Mouse (Mus musculus): Measurements from ENCODE around the gene Psenen. TPM values are rescaled to one million over a fixed set of nuclear protein-coding genes. Genes with fewer than 3 reads are reported as not detected.
A peak's percentile ranks its signal among the peaks of the same experiment; 100 is the strongest.

Gene Psenen
- polyA plus RNA-seq, 1 experiment from 2014 or later, result 136 TPM

GRCm38 (mm10) chr7:30550603-30551002, 12.8 kb downstream of the Psenen start:
- ATAC-seq (ENCODE audit: low FRiP score), result no peak
- H3K4me3 ChIP-seq (replicated peaks), result no peak overlapping the region
- no peak overlapping the region for H3K27ac ChIP-seq (replicated peaks)
- H3K9ac ChIP-seq (replicated peaks), result no peak overlapping the region
- H3K36me3 ChIP-seq, result peaks cover 38% of the 10 kb centered on the region
- peaks cover 5% of the 10 kb centered on the region; the same call in 1 of the 2 replicates for H3K27me3 ChIP-seq (replicated peaks)
- H3K4me2 ChIP-seq, result no peak overlapping the region
- WGBS, result 93% methylated on average over 1 of the region's 1 CpGs
- H3K4me1 ChIP-seq, result peaks cover 20% of the 10 kb centered on the region
- H3K9me3 ChIP-seq (replicated peaks), result no peaks in the 10 kb centered on the region

GRCm38 (mm10) chr7:30549880-30550279, 13.5 kb downstream of the Psenen start:
- H3K4me3 ChIP-seq (replicated peaks), result no peak overlapping the region
- H3K27ac ChIP-seq (replicated peaks), result no peak overlapping the region
- H3K9ac ChIP-seq (replicated peaks), result no peak overlapping the region
- H3K4me2 ChIP-seq, result no peak overlapping the region
- H3K4me1 ChIP-seq, result peaks cover 20% of the 10 kb centered on the region
- peaks cover 5% of the 10 kb centered on the region; the same call in 1 of the 2 replicates for H3K27me3 ChIP-seq (replicated peaks)
- H3K36me3 ChIP-seq, result peaks cover 31% of the 10 kb centered on the region
- H3K9me3 ChIP-seq (replicated peaks), result no peaks in the 10 kb centered on the region
- no peak for ATAC-seq (ENCODE audit: low FRiP score)
- 76% methylated on average over 2 of the region's 2 CpGs for WGBS

GRCm38 (mm10) chr7:30544327-30544726, 19.1 kb downstream of the Psenen start:
- H3K36me3 ChIP-seq, result peaks cover 37% of the 10 kb centered on the region
- H3K9me3 ChIP-seq (replicated peaks), result no peaks in the 10 kb centered on the region
- no peak overlapping the region for H3K4me3 ChIP-seq (replicated peaks)
- no peak overlapping the region for H3K9ac ChIP-seq (replicated peaks)
- H3K4me2 ChIP-seq, result no peak overlapping the region
- WGBS, result 94% methylated on average over 2 of the region's 2 CpGs
- ATAC-seq (ENCODE audit: low FRiP score), result no peak
- H3K27ac ChIP-seq (replicated peaks), result no peak overlapping the region
- no peaks in the 10 kb centered on the region for H3K27me3 ChIP-seq (replicated peaks)
- H3K4me1 ChIP-seq, result no peaks in the 10 kb centered on the region

GRCm38 (mm10) chr7:30540572-30540971, 22.9 kb downstream of the Psenen start:
- H3K4me3 ChIP-seq (replicated peaks), result no peak overlapping the region
- WGBS, result 94% methylated on average over 7 of the region's 7 CpGs
- H3K27ac ChIP-seq (replicated peaks), result no peak overlapping the region
- no peaks in the 10 kb centered on the region for H3K27me3 ChIP-seq (replicated peaks)
- peaks cover 6% of the 10 kb centered on the region for H3K4me1 ChIP-seq
- no peak overlapping the region for H3K4me2 ChIP-seq
- no peak overlapping the region for H3K9ac ChIP-seq (replicated peaks)
- H3K36me3 ChIP-seq, result peaks cover 14% of the 10 kb centered on the region
- ATAC-seq (ENCODE audit: low FRiP score), result no peak
- H3K9me3 ChIP-seq (replicated peaks), result no peaks in the 10 kb centered on the region

- peak; percentile 94 for ATAC-seq (ENCODE audit: low FRiP score)
- under 1% methylated on average over 73 of the region's 84 CpGs for WGBS
- no peaks in the 10 kb centered on the region for H3K27me3 ChIP-seq (replicated peaks)
These were observed 28.5 kb downstream of the Psenen start, which contains the start of gene Arhgap33 for GRCm38 (mm10) chr7:30534633-30535577. Gene Arhgap33 (minus strand): TSS chr7:30535060.

GRCm38 (mm10) chr7:30533941-30534632, 29.3 kb downstream of the Psenen start:
- peak overlapping the region; percentile 72 for H3K4me3 ChIP-seq (replicated peaks)
- peak overlapping the region; percentile 86 for H3K4me2 ChIP-seq
- peak overlapping the region; percentile 89 for H3K9ac ChIP-seq (replicated peaks)
- no peaks in the 10 kb centered on the region for H3K27me3 ChIP-seq (replicated peaks)
- H3K36me3 ChIP-seq, result peaks cover 38% of the 10 kb centered on the region
- ATAC-seq (ENCODE audit: low FRiP score), result peak; percentile 57
- H3K4me1 ChIP-seq, result peaks cover 46% of the 10 kb centered on the region
- H3K27ac ChIP-seq (replicated peaks), result peak overlapping the region; percentile 95
- WGBS, result 2% methylated on average over 25 of the region's 26 CpGs
- no peaks in the 10 kb centered on the region for H3K9me3 ChIP-seq (replicated peaks)

More at GRCm38 (mm10) chr7:30534633-30535577, 28.5 kb downstream of the Psenen start, which contains the start of gene Arhgap33:
- Histone ChIP-seq H3K36me3 (peaks cover 31% of the 10 kb centered on the region), H3K27ac (replicated peaks) (peak within 1 kb of the TSS; percentile 95), H3K4me2 (peak within 1 kb of the TSS; percentile 86), H3K4me3 (replicated peaks) (peak within 1 kb of the TSS; percentile 72), H3K9me3 (replicated peaks) (no peaks in the 10 kb centered on the region), H3K4me1 (peaks cover 46% of the 10 kb centered on the region), H3K9ac (replicated peaks) (peak within 1 kb of the TSS; percentile 89)

- peaks cover 46% of the 10 kb centered on the region for H3K4me1 ChIP-seq
- H3K36me3 ChIP-seq, result peaks cover 49% of the 10 kb centered on the region
- H3K4me2 ChIP-seq, result peak overlapping the region; percentile 86
- peak overlapping the region; percentile 72 for H3K4me3 ChIP-seq (replicated peaks)
- H3K9ac ChIP-seq (replicated peaks), result peak overlapping the region; percentile 89
- no peaks in the 10 kb centered on the region for H3K9me3 ChIP-seq (replicated peaks)
- no peak for ATAC-seq (ENCODE audit: low FRiP score)
- H3K27me3 ChIP-seq (replicated peaks), result no peaks in the 10 kb centered on the region
- H3K27ac ChIP-seq (replicated peaks), result peak overlapping the region; percentile 95; the same call in 1 of the 2 replicates
- 6% methylated on average over 8 of the region's 8 CpGs for WGBS
These were observed 30.5 kb downstream of the Psenen start for GRCm38 (mm10) chr7:30532931-30533330.

GRCm38 (mm10) chr7:30531291-30531815, 32.1 kb downstream of the Psenen start:
- Histone ChIP-seq H3K4me3 (replicated peaks) (no peak overlapping the region), H3K9ac (replicated peaks) (peak overlapping the region; percentile 28; the same call in 1 of the 2 replicates), H3K27ac (replicated peaks) (no peak overlapping the region), H3K4me2 (peak overlapping the region; percentile 86; the same call in 1 of the 2 replicates), H3K9me3 (replicated peaks) (no peaks in the 10 kb centered on the region), H3K27me3 (replicated peaks) (no peaks in the 10 kb centered on the region), H3K4me1 (peaks cover 50% of the 10 kb centered on the region), H3K36me3 (peaks cover 64% of the 10 kb centered on the region)
- WGBS, result 84% methylated on average over 9 of the region's 9 CpGs
- no peak for ATAC-seq (ENCODE audit: low FRiP score)

GRCm38 (mm10) chr7:30526981-30527380, 36.4 kb downstream of the Psenen start:
- H3K36me3 ChIP-seq, result peaks cover 92% of the 10 kb centered on the region
- no peak overlapping the region for H3K9ac ChIP-seq (replicated peaks)
- WGBS, result 79% methylated on average over 14 of the region's 14 CpGs

GRCm38 (mm10) chr7:30526399-30526798, 37.0 kb downstream of the Psenen start:
- no peak overlapping the region for H3K4me2 ChIP-seq
- no peaks in the 10 kb centered on the region for H3K9me3 ChIP-seq (replicated peaks)
- peaks cover 12% of the 10 kb centered on the region for H3K4me1 ChIP-seq
- no peak overlapping the region for H3K27ac ChIP-seq (replicated peaks)
- no peak overlapping the region for H3K4me3 ChIP-seq (replicated peaks)
- 28% methylated on average over 17 of the region's 17 CpGs for WGBS
- H3K27me3 ChIP-seq (replicated peaks), result no peaks in the 10 kb centered on the region
- no peak for ATAC-seq (ENCODE audit: low FRiP score)
- H3K36me3 ChIP-seq, result peaks cover 87% of the 10 kb centered on the region
- H3K9ac ChIP-seq (replicated peaks), result no peak overlapping the region

More at GRCm38 (mm10) chr7:30526981-30527380, 36.4 kb downstream of the Psenen start:
- Histone ChIP-seq H3K27me3 (replicated peaks) (no peaks in the 10 kb centered on the region), H3K9me3 (replicated peaks) (no peaks in the 10 kb centered on the region), H3K4me3 (replicated peaks) (no peak overlapping the region), H3K4me1 (peaks cover 18% of the 10 kb centered on the region), H3K4me2 (no peak overlapping the region), H3K27ac (replicated peaks) (no peak overlapping the region)
- no peak for ATAC-seq (ENCODE audit: low FRiP score)

GRCm38 (mm10) chr7:30525954-30526353, 37.5 kb downstream of the Psenen start:
- Histone ChIP-seq H3K36me3 (peaks cover 82% of the 10 kb centered on the region), H3K9me3 (replicated peaks) (no peaks in the 10 kb centered on the region), H3K27ac (replicated peaks) (no peak overlapping the region), H3K27me3 (replicated peaks) (no peaks in the 10 kb centered on the region), H3K4me2 (no peak overlapping the region), H3K9ac (replicated peaks) (no peak overlapping the region), H3K4me3 (replicated peaks) (no peak overlapping the region), H3K4me1 (peaks cover 8% of the 10 kb centered on the region; the same call in 1 of the 2 replicates)
- 37% methylated on average over 10 of the region's 10 CpGs for WGBS
- no peak for ATAC-seq (ENCODE audit: low FRiP score)
